Mouse (Mus musculus) thymus, adult 2 months (tissue): Measurements from ENCODE around the gene 5330417H12Rik.

Source experiments
- CTCF ChIP-seq: fragments of 200-500 bp; IDR thresholded peaks from 2 replicates; pipeline ENCODE4 v1.5.1; 2012; ENCODE audit warnings: mild to moderate bottlenecking, control low read depth, low read length, moderate library complexity, borderline replicate concordance; ENCODE audit not compliant: control insufficient read depth, poor library complexity, insufficient read depth; ENCODE audit errors: extremely low read depth
- POLR2A ChIP-seq: fragments of 200-500 bp; IDR thresholded peaks from 2 replicates; pipeline ENCODE4 v1.6.1; 2012; ENCODE audit warnings: mild to moderate bottlenecking, low read length, control low read depth, moderate library complexity; ENCODE audit not compliant: control insufficient read depth, poor library complexity, insufficient read depth; ENCODE audit errors: extremely low read depth

GRCm38 (mm10) chr7:107656451-107656850, 31.5 kb upstream of the 5330417H12Rik start:
- TF ChIP-seq CTCF (no peak), POLR2A (no peak)
